Mouse (Mus musculus) granulocyte monocyte progenitor cell, adult 5-6 weeks (primary cell): ENCODE results near the gene Asb6. TPM values are rescaled to one million over a fixed set of nuclear protein-coding genes. Genes with fewer than 3 reads are reported as not detected.

Experiments
- total RNA-seq, 2 experiments: library from RNA; stranded (forward) in 1 of 2; stranded (reverse) in 1 of 2; fragments of 200-712, 200-1000 nt in 1 of 2; fragments of >200 nt in 1 of 2; fragmentation: Nextera tagmentation in 1 of 2; gene quantifications; 2 replicates each; pipeline ENCODE4 v1.2.3; 2014 to 2017

Asb6 gene
- total RNA-seq, 2 experiments from 2014 or later = 8.4 to 27.1 TPM

Other genes starting within 250 kb of the Asb6 start
- gene Cstad, start 235.3 kb downstream of the Asb6 start, total RNA-seq (2014; fragmentation: Nextera tagmentation) = not detected in 2 replicates
- not detected in 2 replicates for gene Cstad, start 235.3 kb downstream of the Asb6 start, total RNA-seq (2017)
- gene 1700001O22Rik, start 26.7 kb downstream of the Asb6 start, total RNA-seq (2014; fragmentation: Nextera tagmentation) = not detected in 2 replicates
- 0.73 TPM in 1 of 2 replicates, not detected in the other for gene 1700001O22Rik, start 26.7 kb downstream of the Asb6 start, total RNA-seq (2017)
- 20.2 and 26.8 TPM in 2 replicates for gene Ntmt1, start 22.5 kb downstream of the Asb6 start, total RNA-seq (2014; fragmentation: Nextera tagmentation)
- gene Ntmt1, start 22.5 kb downstream of the Asb6 start, total RNA-seq (2017) = 16.2 and 18.6 TPM in 2 replicates
- gene Prrx2, start 4.6 kb upstream of the Asb6 start, total RNA-seq (2014; fragmentation: Nextera tagmentation) = not detected in 2 replicates
- gene Prrx2, start 4.6 kb upstream of the Asb6 start, total RNA-seq (2017) = not detected in 2 replicates
- gene Ptges, start 99.5 kb upstream of the Asb6 start, total RNA-seq (2014; fragmentation: Nextera tagmentation) = 0.30 TPM in 1 of 2 replicates, not detected in the other
- gene Ptges, start 99.5 kb upstream of the Asb6 start, total RNA-seq (2017) = 0.13 and 0.52 TPM in 2 replicates
- gene Tor1b, start 122.6 kb upstream of the Asb6 start, total RNA-seq (2014; fragmentation: Nextera tagmentation) = 39.2 and 43.9 TPM in 2 replicates
- 33.9 and 37.7 TPM in 2 replicates for gene Tor1b, start 122.6 kb upstream of the Asb6 start, total RNA-seq (2017)
- 72.9 and 76.1 TPM in 2 replicates for gene Tor1a, start 137.6 kb upstream of the Asb6 start, total RNA-seq (2014; fragmentation: Nextera tagmentation)
- 101 and 156 TPM in 2 replicates for gene Tor1a, start 137.6 kb upstream of the Asb6 start, total RNA-seq (2017)
- gene BC005624, start 151.9 kb upstream of the Asb6 start, total RNA-seq (2014; fragmentation: Nextera tagmentation) = 35.9 and 42.6 TPM in 2 replicates
- 60.0 and 61.0 TPM in 2 replicates for gene BC005624, start 151.9 kb upstream of the Asb6 start, total RNA-seq (2017)
- gene Usp20, start 151.9 kb upstream of the Asb6 start, total RNA-seq (2014; fragmentation: Nextera tagmentation) = 5.2 and 10.0 TPM in 2 replicates
- 2.2 and 5.5 TPM in 2 replicates for gene Usp20, start 151.9 kb upstream of the Asb6 start, total RNA-seq (2017)